Mouse (Mus musculus): ENCODE measurements around the gene Ocm.

Ocm gene

DNA sequence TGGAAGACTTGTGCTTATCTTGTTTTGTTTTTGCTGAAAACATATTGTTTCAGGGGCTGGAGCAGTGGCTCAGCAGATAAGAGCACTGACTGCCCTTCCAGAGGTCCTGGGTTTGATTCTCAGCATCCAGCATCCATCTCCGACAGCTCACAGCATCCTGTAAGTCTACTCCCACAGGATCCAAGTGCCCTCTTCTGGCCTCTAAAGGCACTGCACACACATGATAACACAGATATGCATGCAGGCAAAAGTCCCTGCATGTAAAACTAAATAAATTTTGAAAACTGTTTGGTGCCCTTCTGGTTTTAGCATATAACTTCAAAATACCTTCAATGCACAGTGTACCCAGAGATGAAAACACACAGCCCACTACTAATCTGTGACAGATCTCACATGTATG, 27.1 kb downstream of the Ocm start:
- no peak for DNase-seq (ENCODE audit: low read depth)

DNA sequence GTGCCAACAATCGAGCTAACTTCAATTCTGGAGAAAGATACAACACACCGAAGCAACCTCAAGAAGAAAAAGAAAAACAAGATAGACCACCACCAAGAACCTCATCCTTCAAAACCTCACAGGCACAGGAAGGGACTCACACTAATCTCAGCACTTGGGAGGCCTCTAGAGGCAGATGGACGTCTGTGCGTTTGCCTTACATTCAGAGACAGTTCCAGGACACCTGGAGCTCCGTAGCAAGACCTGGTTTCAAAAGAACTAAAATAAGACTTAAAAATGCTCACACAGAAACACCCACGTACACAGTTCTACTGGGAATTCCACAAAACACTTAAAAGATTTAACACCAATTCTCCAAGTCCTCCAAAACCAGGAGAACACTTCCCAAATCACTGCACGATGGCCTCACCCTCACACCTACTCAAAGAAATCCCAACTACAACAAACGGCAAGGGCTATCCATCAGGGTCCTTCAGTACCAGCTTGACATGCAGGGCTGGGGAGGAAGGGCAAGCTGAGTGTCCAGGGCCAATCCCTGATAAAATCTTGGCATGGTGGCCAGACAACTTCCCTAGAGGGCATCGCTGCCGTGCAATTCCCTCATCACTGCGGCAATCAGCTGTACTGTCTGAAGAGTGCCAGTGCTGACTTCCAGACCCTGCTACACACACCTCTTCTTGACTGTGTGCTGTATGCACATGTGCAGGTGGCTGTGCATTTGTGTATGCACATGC, 31.7 kb downstream of the Ocm start:
- DNase-seq (ENCODE audit: low read depth): no peak

DNA sequence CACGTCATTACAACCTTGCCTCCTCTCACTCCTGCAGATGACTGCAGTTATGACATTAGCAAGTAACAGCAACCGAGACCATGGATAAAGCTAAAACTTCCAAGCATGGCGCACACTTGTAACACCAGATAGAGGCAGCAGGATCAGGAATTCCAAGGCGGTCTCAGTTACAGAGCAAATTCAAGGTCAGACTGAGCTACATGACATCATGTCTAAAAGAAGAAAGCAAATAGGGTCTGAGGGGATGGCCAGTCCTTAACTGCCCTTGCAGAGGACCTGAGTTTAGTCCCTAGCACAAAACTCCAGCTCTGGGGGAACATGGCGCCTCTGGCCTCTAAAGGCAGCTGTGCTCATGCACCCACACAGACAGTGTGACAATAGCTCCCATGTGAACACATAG, 32.6 kb downstream of the Ocm start:
- DNase-seq (ENCODE audit: low read depth): no peak

DNA sequence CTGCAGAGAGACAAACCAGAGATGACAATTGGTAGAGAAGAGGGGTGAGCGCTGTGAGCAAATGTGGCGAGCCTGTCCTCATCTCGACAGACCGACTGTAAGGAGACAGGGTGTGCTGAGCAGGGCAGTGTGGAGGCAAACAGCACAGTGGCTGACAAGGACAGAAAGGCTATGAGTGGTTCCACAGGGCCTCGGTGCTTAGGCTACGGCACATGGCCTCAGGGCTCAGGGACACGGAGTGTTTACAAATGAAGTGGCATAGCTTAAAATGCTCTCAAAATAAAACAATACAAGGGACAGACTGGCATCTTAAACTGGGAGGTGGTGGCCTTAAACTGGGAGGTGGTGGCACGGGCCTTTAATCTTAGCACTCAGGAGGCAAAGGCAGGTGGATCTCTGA, 33.2 kb downstream of the Ocm start:
- DNase-seq (ENCODE audit: low read depth): no peak

DNA sequence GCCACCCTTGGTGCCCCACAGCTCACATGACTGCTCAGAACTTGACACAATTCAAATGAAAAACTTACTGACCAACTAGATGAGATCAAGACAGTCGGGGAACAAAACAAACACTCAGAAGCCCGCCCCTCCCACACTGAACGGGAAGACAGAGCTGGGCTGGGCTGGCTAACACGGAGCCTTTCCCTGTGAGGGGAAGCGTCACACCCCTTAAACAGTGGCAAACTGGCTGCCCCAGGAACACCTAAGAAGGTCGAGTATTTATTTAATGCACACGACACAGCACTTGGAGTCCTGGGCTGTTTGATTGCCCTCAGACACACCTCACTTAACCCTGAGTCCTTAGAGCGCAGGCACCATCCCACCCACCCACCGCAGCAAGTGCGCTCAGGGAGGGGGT, 33.8 kb downstream of the Ocm start:
- no peak for DNase-seq (ENCODE audit: low read depth)

DNA sequence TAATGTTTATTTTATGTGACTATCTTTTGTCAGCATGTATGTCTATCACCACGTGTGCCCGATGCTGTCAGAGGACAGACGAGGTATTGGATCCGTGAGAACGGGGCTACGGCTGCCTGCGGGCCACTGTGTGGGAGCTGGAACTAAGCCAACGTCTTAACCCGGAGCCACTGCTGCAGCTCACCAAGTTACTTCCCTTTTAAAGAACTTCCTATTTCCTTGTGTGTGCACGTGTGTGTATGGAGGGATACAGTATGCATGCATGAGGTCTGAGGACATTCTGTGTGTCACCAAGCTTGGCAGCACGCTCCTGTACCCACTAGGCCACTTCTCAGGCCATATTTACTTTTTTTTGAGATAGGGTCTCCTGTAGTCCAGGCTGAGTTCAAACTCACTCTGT, 36.4 kb downstream of the Ocm start:
- no peak for DNase-seq (ENCODE audit: low read depth)

DNA sequence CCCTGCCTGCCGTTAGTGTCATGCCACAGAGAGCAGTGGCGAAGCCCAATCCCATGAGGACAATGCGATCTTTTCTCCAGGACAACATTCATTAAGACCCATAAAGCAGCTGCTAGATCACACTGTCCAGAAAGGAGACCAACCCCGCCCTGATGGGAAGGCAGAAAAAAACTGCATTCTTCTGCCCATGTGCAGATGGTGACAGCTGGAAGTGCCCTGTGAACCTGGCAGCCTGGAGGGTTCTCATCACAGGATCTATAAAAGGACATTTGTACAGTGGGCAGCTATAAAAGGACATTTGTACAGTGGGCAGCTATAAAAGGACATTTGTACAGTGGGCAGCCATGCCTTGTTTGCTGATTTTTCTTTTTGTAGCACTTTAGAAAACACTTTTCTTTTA, 37.4 kb downstream of the Ocm start:
- DNase-seq (ENCODE audit: low read depth): no peak

DNA sequence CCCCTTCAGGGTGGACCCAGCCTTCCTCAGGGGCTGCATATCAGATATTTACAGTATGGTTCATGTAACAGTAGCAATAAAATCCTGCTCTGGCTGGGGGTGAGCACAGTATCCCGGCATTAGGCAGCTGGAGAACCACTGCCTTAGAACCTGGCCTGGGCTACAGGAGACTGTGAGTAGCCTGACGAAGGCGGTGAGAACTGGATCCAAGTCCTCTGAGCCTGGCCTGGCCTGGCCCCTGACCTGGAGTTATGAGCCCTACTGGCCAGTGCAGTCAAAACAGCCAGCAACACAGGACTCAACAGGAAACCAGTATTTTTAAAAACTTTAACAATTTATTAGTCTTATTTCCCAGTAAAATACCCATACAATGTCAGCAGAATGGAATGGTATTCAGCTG, 38.9 kb downstream of the Ocm start:
- DNase-seq (ENCODE audit: low read depth): no peak

DNA sequence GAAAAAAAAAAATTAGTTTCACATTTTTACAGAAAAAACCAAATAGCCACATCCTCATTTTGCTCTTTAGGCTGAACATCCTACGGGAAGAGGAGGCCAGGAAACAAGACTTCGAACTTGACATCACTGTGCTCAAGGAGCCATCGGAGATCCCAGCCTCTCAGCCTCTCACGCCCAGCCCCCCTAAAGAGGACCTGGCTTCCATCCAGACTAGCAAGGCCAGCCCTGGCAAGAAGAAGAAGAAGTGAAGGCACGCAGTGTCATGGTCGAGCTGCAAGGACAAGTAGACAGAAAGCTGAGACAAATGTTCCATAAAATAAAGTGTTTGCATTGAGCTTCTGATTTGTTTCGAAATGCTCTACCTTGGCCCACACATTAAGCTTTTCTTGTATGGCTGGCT, 41.1 kb downstream of the Ocm start:
- DNase-seq (ENCODE audit: low read depth): no peak

DNA sequence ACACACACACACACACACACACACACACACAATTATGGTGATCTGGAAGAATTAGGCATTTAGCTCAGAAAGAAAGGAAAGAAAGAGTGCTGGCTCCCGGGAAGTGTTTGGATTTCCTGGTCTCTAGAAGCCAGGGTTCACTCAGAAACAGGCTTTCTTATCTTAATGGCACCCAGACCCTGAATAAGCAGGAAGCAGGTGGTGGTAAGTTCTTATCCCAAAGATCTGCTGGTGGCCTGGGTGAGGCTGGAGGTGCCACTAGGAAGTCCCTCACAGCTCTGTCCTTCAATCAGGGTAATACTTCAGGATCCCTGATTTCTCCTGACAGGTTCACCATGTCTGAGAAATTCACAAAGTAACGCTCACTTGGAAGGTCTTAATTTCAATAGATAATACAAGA, 44.1 kb downstream of the Ocm start:
- DNase-seq (ENCODE audit: low read depth): no peak

DNA sequence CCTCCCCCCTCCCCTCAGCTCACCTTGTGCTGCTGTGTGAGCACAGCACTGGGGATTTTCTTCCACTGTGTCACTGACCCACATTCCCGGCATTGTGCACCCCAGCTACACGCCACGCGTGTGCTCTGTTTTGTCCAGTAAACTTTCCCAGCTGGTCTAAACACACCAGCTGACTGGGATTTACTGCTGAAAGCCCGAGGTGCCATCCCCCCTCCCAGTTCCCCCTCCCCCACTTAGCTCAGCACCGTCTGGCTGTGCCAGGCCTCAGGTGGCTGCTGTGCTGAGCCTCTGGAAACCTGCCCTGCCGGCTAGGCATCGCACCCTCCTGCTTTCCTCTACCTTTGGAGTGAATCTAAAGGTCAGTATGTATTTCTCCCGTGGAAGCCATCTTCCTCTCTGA, 45.6 kb downstream of the Ocm start:
- DNase-seq (ENCODE audit: low read depth): no peak

DNA sequence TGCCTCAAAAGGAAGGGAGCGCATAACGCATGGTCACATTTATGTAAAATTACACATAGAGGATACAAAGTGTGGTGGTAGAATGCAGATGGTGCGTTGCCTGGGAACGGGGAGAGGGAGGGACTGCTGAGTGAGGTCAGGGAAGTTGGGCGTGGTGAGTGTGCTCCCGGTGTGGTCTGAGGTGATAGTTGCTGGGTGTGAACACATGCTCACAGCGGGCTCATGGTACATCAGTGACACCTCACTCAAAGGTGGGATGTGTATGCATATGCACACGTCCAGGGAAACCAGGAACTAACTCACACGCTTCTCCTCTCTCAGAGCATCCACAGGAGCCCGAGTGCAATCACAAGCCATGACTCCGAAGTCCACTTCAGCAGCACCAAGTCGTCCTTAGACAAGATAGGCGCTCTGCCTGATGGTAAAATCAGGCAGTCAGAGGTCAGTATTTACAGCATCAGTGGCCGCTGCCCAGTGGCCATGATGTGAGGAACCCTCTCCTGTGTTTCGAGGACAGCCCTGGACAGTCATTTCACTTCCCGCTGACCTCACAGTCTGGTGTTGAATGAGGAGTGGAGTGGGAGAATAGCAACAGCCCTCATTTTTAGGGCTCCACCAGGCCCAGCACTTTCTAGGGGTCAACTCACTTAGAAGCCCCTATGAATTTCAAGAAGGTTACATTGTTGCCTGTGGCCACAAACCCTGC, 49.6 kb downstream of the Ocm start:
- DNase-seq (ENCODE audit: low read depth): no peak

DNA sequence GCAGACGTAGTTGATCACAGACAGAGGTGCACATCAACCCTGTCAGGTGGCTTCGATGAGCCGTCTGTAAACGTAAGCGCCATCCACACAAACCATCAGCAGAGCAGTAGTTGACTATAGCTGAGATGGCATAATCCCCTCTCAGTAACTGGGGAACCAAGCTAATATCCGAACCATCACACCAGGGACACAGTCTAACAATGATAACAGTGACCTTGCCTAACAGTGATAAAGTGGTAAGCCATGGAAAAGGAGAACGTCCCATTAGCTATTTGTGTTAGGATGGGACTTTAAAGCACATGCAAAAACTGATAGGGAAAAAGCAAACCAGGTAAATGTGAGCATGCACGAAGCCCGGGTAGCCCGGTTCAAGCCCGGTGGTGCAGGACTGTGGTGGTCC, 50.2 kb downstream of the Ocm start:
- no peak for DNase-seq (ENCODE audit: low read depth)

DNA sequence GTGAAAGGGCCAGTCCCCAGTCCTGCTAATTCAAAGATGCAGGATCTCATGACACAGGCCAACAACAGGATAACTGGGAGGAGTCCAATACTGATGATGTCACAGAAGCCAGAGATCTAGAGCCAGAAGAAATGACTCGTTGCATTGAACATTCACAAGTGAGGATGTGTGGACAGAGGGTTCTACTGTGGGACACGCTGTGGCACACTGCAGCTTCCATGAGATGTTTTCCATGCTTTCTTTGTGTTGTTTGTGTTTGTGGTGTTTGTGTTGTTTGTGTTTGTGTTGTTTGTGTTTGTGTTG, 50.9 kb downstream of the Ocm start:
- DNase-seq (ENCODE audit: low read depth): peak; percentile 22

DNA sequence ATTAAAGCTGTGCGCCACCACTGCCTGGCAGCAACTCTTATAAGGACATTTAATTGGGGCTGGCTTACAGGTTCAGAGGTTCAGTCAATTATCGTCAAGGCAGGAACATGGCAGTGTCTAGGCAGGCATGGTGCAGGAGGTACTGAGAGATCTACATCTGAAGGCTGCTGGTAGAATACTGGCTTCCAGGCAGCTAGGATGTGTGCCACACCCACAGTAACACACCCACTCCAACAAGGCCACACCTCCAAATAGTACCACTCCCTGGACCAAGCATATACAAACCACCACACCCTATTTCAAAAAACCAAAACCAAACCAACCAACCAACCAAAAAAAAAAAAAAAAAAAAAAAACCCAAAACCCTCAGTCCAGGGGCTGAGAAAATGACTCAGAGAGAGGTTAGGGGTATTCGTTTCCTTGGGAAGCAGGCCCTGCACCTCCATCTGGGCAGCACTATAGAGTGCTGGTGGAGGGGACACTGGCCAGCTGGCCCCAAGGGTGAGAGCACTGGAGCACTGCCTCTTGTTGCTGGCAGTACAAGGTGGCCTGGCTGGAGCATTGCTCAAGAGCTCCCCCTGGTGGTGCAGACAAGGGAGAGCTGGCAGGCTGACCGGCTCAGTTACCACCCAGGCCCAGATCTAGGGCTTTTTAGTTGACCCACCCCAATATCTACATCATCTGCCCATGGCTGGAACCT, 51.4 kb downstream of the Ocm start:
- DNase-seq (ENCODE audit: low read depth): peak; percentile 39

DNA sequence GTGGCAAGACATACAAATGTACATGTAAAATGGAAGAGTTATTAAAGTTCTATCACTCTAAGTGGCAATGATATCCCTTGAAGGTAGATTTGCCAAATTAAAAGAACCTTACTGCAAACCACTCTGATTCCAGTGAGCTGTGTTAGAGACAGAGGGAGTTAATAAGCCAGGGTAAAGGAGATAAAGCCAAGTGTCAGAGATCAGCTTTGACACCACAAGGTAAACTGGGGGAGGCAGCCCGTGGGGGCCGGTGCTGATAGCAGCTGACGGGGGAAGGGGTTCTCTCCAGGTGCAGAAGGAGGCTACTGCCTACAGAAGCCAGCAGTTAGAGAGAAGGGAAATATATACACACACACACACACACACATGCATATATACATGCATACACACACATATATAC, 53.8 kb downstream of the Ocm start:
- no peak for DNase-seq (ENCODE audit: low read depth)
